Mouse (Mus musculus) embryo, embryonic 11 days (tissue): Measurements from ENCODE around the gene Tmem29.
"Not testable (repeated sequence)": the region's sequence is repeated elsewhere in the genome, so short reads cannot be mapped to it uniquely, and the experiment has no call there.

Source experiments
- DNase-seq: peaks from one replicate; pipeline ENCODE4 v3.0.0-alpha.2; 2015

Tmem29 gene

GRCm38 (mm10) chrX:150458766-150459350, at the start of gene Tmem29:
Tmem29 (minus strand) TSS chrX:150459154.
- DNase-seq, result peak; percentile 89

- DNase-seq, result no peak
These were observed 49.7 kb upstream of the Tmem29 start for GRCm38 (mm10) chrX:150508696-150509095.

- not testable (repeated sequence) for DNase-seq
These were observed 28.9 kb upstream of the Tmem29 start for GRCm38 (mm10) chrX:150487811-150488210.

- DNase-seq, result not testable (repeated sequence)
These were observed 27.5 kb upstream of the Tmem29 start for GRCm38 (mm10) chrX:150486314-150487030.

GRCm38 (mm10) chrX:150477854-150478780, 19.2 kb upstream of the Tmem29 start:
- DNase-seq, result peak; percentile 87

- no peak for DNase-seq
These were observed 12.5 kb upstream of the Tmem29 start for GRCm38 (mm10) chrX:150471416-150471815.

- DNase-seq, result no peak
These were observed 9.3 kb upstream of the Tmem29 start for GRCm38 (mm10) chrX:150468266-150468665.

- DNase-seq, result not testable (repeated sequence)
These were observed 7.9 kb upstream of the Tmem29 start for GRCm38 (mm10) chrX:150466817-150467216.

- DNase-seq, result no peak
These were observed 1.2 kb upstream of the Tmem29 start for GRCm38 (mm10) chrX:150460143-150460542.

- no peak for DNase-seq
These were observed 515 bp upstream of the Tmem29 start for GRCm38 (mm10) chrX:150459411-150459927.

GRCm38 (mm10) chrX:150458136-150458535, 818 bp downstream of the Tmem29 start:
- DNase-seq, result no peak

GRCm38 (mm10) chrX:150440505-150441338, 18.2 kb downstream of the Tmem29 start:
- peak; percentile 82 for DNase-seq

GRCm38 (mm10) chrX:150436373-150436772, 22.6 kb downstream of the Tmem29 start:
- DNase-seq, result no peak

- DNase-seq, result no peak
These were observed 23.6 kb downstream of the Tmem29 start for GRCm38 (mm10) chrX:150435367-150435766.

GRCm38 (mm10) chrX:150413505-150413904, 45.4 kb downstream of the Tmem29 start:
- no peak for DNase-seq
